Mouse (Mus musculus) kidney, adult 18-20 months (tissue): ENCODE measurements around the gene Atp6v0e2.

Source experiments
- DNase-seq: peaks from one replicate; pipeline ENCODE4 v3.0.0; 2021

Atp6v0e2 gene

GRCm38 (mm10) chr6:48540721-48541120, 3.3 kb downstream of the Atp6v0e2 start:
- DNase-seq, result no peak

- DNase-seq, result peak; percentile 29
These were observed 4.4 kb downstream of the Atp6v0e2 start for GRCm38 (mm10) chr6:48541560-48542450.

DNA sequence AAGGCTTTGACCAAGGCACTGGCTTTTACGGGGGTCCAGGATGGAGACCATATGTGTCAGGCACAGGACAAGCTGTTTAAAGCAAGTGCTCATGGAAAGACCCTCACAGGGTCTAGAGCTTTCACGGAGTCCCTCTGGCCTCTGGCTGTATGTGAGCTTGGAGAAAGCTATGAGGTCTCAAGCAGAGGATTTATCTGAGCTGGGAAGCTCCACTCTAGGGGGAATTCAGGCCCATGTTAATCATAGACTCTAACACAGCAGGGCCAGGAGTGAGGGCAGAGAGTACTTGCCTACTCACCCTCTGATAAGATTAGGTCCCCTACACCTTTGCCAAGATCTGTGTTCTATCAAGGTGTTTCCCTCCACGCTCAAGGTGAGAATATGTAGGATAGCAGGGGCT, 5.2 kb downstream of the Atp6v0e2 start:
- DNase-seq, result no peak

GRCm38 (mm10) chr6:48545251-48545650, 7.8 kb downstream of the Atp6v0e2 start:
- DNase-seq, result no peak

DNA sequence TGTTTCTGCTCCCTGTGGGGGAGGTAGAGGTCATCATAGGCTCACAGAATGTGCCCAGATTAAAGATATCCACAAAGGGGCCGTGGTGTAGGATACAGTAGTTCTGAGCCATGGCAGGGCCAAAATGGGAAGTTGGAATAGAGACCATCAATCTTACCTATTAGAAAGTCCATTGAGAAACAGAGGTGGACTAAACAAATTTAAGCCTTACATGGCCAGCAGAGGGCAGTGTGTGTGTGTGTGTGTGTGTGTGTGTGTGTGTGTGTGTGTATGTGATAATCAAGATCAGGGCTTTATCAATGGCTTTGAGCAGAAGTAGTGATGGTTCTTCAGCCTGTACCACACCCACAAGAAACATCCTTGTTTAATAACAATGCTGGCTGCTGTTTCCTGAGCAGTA, 8.9 kb downstream of the Atp6v0e2 start:
- peak; percentile 62 for DNase-seq

- DNase-seq, result no peak
These were observed 9.4 kb downstream of the Atp6v0e2 start for GRCm38 (mm10) chr6:48546858-48547257.

- no peak for DNase-seq
These were observed 10.9 kb downstream of the Atp6v0e2 start for GRCm38 (mm10) chr6:48548314-48548713.

- no peak for DNase-seq
These were observed 15.5 kb downstream of the Atp6v0e2 start for GRCm38 (mm10) chr6:48552918-48553317.

DNA sequence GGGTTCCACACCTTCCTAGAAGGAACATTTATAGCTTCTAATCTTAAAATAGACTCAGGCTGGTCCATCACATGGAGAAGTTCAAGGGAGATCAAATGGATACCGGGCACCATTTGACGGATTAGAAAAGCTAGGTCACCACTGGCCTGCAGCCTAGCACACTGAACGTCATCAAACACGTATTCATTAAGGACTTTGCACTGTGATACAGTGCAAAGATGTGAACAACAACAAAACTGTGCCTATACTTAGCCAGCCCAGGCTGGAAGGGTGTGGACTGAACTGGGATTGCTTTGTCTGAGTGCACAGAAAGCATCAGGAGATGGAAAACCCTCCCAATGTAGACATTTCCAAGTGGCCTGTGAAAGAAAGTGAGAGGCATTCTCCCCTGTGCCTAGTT, 16.4 kb downstream of the Atp6v0e2 start:
- no peak for DNase-seq

- DNase-seq, result peak; percentile 98
These were observed 17.1 kb downstream of the Atp6v0e2 start, which contains the start of gene Lrrc61 for GRCm38 (mm10) chr6:48554280-48555103. Lrrc61 (plus strand) TSS chr6:48554796.

DNA sequence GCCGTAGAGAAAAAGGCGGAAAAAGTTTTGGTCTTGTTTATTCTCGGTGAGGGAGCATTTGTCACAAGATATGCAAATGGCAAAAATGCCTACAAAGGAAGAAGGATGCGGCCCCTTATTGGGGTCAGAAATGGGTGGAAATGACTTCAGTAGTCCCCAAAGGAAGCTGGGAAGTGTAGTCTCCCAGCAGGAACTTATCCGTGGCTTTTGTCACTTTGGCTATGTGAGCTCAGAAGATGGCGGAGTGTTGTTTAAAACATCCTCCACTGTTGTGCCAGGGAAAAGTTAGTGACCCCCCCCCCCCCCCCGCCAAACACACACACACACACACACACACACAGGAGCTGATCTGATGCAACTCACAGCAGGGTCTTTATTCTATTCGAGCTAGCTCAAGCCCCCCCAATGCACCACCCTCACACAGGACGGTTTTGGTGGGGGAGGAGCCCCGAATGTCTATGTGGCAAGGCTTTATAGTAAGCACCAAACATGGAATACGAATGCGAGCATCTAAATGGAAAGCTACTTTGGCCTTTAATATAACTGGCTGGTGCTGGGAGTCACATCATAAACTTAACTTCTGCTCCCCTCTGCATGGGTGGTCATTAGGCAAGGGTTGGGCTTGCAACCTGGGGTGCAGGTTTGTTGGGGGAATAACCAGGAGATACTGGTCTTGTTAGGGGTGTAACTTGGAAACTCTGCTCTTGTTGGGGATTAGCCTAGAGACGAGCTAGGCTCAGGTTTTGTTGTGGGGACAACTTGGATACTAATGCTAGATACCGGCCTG, 17.9 kb downstream of the Atp6v0e2 start:
- no peak for DNase-seq

DNA sequence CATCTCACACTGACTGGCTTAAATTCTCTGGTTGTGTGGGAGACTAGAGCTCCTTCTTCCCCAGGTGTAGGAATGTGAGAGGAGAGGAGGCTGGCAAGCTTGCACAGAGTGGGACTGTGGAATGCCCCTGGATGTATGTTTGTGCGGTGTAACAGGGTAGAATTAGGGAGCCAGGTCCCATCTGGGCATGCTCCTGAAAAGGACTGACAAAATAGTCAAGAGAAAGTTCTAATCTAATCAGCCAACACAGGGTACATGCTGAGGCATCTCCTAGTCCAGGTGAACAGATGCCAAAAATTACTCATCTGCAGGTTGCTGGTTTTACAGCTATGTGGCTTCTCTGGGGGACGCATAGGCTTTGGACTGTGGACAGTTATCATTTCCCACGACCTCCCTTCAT, 18.5 kb downstream of the Atp6v0e2 start:
- DNase-seq, result no peak

DNA sequence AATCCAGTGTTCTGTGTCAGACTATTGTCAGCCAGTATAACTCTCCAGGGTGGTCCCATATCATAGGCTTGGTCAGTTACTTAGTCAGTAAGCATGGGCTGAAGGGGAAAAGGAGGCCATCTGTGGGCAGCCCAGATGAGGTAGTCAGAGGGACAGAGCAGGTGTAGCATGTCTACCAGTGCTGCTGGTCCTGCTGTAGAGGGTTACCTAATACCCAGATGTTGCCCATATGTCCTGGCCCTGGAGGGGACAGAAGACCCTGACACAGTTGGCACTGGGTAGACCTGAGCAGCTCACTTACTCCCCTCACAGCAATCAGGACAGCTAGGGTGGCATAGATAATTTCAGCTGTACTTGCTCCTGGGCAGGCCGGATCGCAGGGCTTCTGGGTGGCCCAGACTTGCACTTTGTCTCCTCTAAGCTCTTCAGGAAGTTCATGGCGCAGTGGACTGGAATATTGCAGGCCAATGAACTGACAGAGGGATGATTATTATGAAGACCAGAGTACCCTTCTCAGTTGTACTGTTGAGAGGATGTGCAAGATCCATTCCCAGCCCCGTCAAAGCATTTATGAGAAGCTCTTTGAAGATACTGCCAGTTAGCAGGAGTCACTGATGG, 28.4 kb downstream of the Atp6v0e2 start:
- no peak for DNase-seq

- DNase-seq, result peak; percentile 90
These were observed 28.9 kb downstream of the Atp6v0e2 start for GRCm38 (mm10) chr6:48566312-48566711.

DNA sequence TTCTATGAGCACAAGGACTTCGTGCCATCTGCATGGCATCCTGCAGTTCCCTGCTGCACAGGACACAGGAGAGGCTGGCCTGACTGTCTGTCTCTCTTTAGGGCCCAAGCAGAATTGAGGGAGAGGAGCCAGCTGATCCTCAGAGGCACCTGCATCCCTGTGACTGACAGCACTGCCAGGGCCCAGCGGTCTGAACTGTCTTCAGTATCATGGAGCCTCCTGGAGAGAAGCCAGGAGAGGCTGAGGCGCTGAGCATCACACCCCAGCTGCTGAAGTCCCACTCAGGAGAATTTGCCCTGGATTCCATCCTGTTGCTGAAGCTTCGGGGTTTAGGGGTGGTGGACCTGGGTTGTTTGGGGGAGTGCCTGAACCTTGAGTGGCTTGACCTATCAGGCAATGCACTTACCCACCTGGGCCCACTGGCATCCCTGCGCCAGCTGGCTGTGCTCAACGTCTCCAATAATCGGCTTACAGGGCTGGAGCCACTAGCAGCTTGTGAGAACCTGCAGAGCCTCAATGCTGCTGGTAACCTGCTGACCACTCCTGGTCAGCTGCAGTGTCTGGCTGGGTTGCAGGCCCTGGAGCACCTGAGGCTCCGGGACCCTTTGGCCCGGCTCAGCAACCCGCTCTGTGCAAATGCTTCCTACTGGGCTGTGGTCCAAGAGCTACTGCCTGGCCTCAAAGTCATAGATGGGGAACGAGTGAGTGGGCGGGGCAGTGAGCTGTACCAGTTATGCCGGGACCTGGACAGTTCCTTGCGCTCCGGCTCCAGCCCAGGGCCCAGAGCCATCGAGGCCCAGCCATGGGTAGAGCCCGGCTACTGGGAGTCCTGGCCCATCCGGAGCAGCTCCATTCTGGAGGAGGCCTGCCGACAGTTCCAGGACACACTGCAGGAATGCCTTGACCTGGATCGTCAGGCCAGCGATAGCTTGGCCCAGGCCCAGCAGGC, 30.9 kb downstream of the Atp6v0e2 start:
- peak; percentile 77 for DNase-seq

DNA sequence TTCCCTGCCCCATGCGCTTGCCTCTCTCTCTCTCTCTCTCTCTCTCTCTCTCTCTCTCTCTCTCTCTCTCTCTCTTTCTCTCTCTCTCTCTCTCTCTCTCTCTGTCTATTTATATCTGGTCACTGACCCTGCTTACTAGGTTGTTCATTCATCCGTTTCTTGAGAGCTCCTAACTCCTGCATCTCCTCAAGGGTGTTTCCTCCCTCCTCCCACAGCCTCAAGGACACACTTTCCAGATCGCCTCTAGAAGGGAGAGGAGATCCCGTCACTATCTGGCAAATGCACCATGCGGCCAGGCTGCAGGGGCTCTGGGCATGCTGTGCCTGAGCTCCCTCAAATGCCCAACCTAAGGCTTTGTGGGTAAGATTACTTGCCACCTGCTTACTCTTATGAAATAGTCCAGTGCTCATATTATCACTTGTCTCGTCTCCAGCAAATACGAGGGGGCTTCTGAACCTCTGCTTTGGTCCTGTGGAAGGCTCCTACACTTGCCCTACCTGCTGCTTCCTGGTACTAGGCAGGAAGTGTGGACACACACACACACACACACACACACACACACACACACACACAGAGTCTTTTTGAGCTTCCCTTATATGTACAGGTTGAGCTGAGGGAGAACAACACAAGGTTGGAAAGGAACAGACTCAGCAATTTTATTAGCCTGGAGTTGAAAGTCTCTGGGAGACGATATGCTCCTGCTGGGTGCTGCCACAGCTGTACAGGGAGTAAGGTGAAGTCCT, 31.8 kb downstream of the Atp6v0e2 start:
- DNase-seq, result no peak

DNA sequence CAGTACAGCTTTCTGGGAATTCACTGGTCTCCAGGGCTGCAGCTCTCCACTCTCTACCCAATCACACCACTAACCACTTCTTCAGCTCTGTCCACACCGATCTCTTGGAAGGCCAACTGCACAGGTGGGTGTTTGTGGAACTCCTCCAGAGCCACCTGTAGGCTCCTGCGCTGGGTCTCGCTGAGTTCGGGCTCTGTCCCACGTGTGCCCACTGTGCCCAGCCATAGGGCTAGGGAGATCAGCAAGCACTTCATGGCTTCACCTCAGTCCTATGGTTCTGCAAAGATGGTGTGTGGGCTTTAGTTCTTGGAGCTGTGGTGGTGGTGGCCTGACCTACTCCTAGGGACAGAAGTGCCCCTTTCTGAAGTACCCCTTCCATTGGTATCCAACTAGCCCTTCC, 34.6 kb downstream of the Atp6v0e2 start:
- DNase-seq, result no peak

- DNase-seq, result peak; percentile 40
These were observed 35.2 kb downstream of the Atp6v0e2 start, which contains the start of gene Rarres2 for GRCm38 (mm10) chr6:48572572-48573061. Rarres2 (minus strand) TSS chr6:48572789.

GRCm38 (mm10) chr6:48573280-48573679, 35.9 kb downstream of the Atp6v0e2 start:
- DNase-seq, result peak; percentile 34

GRCm38 (mm10) chr6:48573981-48574380, 36.6 kb downstream of the Atp6v0e2 start:
- DNase-seq, result no peak
